Mouse (Mus musculus): ENCODE data around the gene Gng4.

DNA sequence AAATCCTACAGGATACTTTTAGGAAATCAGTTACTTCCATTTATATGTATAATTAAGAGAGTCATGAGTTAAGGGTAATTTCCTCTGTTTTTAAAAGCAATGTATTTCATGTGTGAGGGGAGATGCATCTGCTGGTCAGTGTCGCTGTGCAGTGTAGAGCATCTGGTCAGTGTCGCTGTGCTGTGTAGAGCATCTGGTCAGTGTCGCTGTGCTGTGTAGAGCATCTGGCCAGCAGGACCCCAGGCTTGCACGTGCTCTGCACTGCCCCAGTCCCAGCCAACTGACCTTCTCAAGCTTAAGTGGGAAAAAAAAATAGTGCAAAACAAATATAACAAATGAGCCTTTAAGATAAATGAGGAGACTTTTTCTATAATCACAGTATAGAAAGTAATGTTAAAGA, 73.3 kb downstream of the Gng4 start:
- TF ChIP-seq POLR2A (IDR thresholded peaks at IDR 0.05; ENCODE audit: control insufficient read depth, extremely low read depth, insufficient read depth, low read length, poor library complexity), result no peak
- no peak for TF ChIP-seq CTCF (IDR thresholded peaks at IDR 0.05; ENCODE audit: borderline replicate concordance, control insufficient read depth, extremely low read depth, insufficient read depth, low read length, poor library complexity)

All from thymus, adult 2 months (tissue).